Mouse (Mus musculus) effector memory CD4-positive, alpha-beta T cell, adult 7 months (primary cell): ENCODE results near the gene Faah. TPM values are rescaled to one million over a fixed set of nuclear protein-coding genes. Genes with fewer than 3 reads are reported as not detected.

Experiments
- polyA plus RNA-seq: library from polyadenylated mRNA; unstranded; fragments of 100-300 nt; shearing (Covaris generic); gene quantifications from one replicate; pipeline ENCODE4 v1.2.1, GENCODE M21; 2017

Faah gene
- 216 TPM for polyA plus RNA-seq

GRCm38 (mm10) chr4:116017902-116018746 lies at the start of gene Faah:
Gene Faah, minus strand, starts transcription at chr4:116017926.

GRCm38 (mm10) chr4:116053399-116053961 lies 35.8 kb upstream of the Faah start, which contains the start of gene Nsun4:
Gene Nsun4, minus strand, starts transcription at chr4:116053876.

DNA sequence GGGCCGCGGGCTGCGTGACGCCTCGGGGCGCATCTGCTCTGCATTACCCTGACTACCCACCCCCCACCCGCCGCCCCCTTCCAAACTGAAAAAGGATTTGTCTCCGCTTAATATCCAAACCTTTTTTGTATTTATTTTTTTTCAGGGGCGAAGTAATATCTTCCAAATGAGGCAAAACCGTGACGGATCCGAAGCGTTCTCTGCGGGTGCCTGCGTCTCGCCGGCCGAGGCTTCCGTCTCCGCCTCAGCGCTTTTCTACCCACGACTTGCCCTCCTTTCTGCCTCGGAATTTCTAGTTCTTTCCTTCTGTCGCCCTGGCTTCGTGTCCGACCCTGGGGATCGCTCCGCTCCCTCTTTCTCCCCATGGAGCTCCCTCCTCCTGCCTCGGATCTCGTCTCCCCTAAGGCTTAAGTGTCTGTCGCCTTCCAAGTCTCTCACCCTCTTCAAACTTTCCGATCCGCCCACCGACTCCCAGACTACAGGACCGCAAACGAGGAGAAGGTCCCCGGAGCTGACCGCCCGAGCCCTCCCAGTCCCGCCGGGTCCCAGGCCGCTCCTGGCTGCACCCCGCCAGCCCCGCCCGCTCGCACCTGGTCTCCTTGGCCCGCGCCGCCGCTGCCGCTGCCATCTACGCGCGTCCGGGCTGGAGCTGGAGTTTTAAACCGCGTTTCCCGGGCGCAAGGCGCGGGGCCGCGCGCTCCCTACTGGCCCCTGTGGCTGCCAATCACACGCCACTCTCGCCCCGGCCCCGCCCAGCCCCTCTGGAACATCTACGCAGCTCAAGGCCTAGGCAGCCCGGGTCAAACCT lies 78.2 kb downstream of the Faah start, which contains the start of gene Dmbx1:
TSS of gene Dmbx1 (minus strand) at position 632 of the 808 bp plus-strand sequence.

Other genes starting within 250 kb of the Faah start
- not detected for gene Tex38, start 236.9 kb downstream of the Faah start, polyA plus RNA-seq
- gene Atpaf1, start 233.1 kb downstream of the Faah start, polyA plus RNA-seq: 31.6 TPM
- gene Mob3c, start 189.8 kb downstream of the Faah start, polyA plus RNA-seq: 19.8 TPM
- gene Mknk1, start 178.7 kb downstream of the Faah start, polyA plus RNA-seq: 44.9 TPM
- gene Kncn, start 133.5 kb downstream of the Faah start, polyA plus RNA-seq: 0.74 TPM
- gene 6430628N08Rik, start 127.3 kb downstream of the Faah start, polyA plus RNA-seq: not detected
- gene Dmbx1, start 78.0 kb downstream of the Faah start, polyA plus RNA-seq: 0.12 TPM
- 38.5 TPM for gene Nsun4, start 36.0 kb upstream of the Faah start, polyA plus RNA-seq
- gene Uqcrh, start 57.1 kb upstream of the Faah start, polyA plus RNA-seq: 416 TPM
- gene Lrrc41, start 57.3 kb upstream of the Faah start, polyA plus RNA-seq: 36.0 TPM
- gene Rad54l, start 105.8 kb upstream of the Faah start, polyA plus RNA-seq: 0.96 TPM
- 20.9 TPM for gene Pomgnt1, start 105.9 kb upstream of the Faah start, polyA plus RNA-seq
- gene Lurap1, start 133.4 kb upstream of the Faah start, polyA plus RNA-seq: 0.09 TPM
- not detected for gene Tspan1, start 149.7 kb upstream of the Faah start, polyA plus RNA-seq
- gene 1700042G07Rik, start 155.4 kb upstream of the Faah start, polyA plus RNA-seq: not detected
- gene Gm49337, start 155.5 kb upstream of the Faah start, polyA plus RNA-seq: not detected
- 0.66 TPM for gene Pik3r3, start 203.7 kb upstream of the Faah start, polyA plus RNA-seq